Comparison of ENCODE assay signal across 29 mouse cellular contexts in the genomic region with DNA sequence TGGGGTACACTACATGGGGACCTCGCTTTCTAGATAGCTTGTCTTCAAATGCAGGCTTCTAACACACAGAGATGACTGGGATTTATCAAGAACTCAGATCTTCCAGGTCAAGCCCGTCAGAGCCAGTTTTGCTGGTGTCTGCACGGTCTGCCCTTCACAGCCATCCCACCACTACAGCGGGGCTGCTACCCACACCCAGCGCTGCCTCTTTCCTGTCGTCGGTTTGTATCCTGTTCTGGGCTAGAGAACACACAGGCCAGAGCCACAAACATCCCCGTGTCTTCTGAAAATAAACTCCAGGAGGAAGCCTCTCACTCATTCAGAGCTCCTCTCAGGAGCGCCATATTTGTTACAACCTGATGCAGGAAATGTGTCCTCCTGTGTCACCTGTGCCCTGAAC. TPM values are rescaled to one million over a fixed set of nuclear protein-coding genes. Genes with fewer than 3 reads are reported as not detected.
DNase-seq lines count a peak whose midpoint lies in the region; ATAC-seq lines count a peak whose summit lies in the region.
"Had no signal": no experiment of that assay in that cellular context is flagged by ENCODE, and none has a peak within 500 bp of the region (broad histone marks: within the 10 kb centered on the region; RNA-seq: fewer than 3 reads in every experiment).

No protein-coding gene starts in this region.

- H3K27ac ChIP-seq in lung, embryonic 16.5 days (ENCODE audit: low read length), result no peak overlapping the region
- H3K27ac ChIP-seq in heart, embryonic 12.5 days (ENCODE audit: poor library complexity, severe bottlenecking), result no peak overlapping the region
- H3K27ac ChIP-seq: embryonic facial prominence, embryonic 12.5 days; embryonic facial prominence, embryonic 15.5 days; gastrocnemius, adult 2 months; heart, embryonic 13.5 days; hindbrain, embryonic 12.5 days; hindbrain, embryonic 15.5 days had no signal

- no peak overlapping the region for H3K4me2 ChIP-seq in lung, embryonic 16.5 days (ENCODE audit: low read depth, low read length)
- no peak overlapping the region for H3K4me2 ChIP-seq in heart, embryonic 12.5 days
- H3K4me2 ChIP-seq: embryonic facial prominence, embryonic 12.5 days; embryonic facial prominence, embryonic 15.5 days; heart, embryonic 13.5 days; hindbrain, embryonic 12.5 days; hindbrain, embryonic 15.5 days had no signal

- no peaks in the 10 kb centered on the region for H3K9me3 ChIP-seq in lung, embryonic 16.5 days (ENCODE audit: control insufficient read depth, low read length)
- no peaks in the 10 kb centered on the region for H3K9me3 ChIP-seq in heart, embryonic 12.5 days (replicated peaks)
- H3K9me3 ChIP-seq: embryonic facial prominence, embryonic 12.5 days; embryonic facial prominence, embryonic 15.5 days; heart, embryonic 13.5 days; hindbrain, embryonic 12.5 days; hindbrain, embryonic 15.5 days had no signal

- 35% methylated on average over 9 of the region's 9 CpGs for WGBS in lung, embryonic 16.5 days
- 53% methylated on average over 9 of the region's 9 CpGs for WGBS in heart, embryonic 12.5 days

- no peak for DNase-seq in lung, postnatal 36 days
- DNase-seq in thymus, postnatal 4 days, result peak; percentile 23
- DNase-seq in thymus, postnatal 25 days, result no peak
- DNase-seq in induced T-regulatory cell, adult 2 months (ENCODE audit: low read depth), result peak; percentile 5
- DNase-seq in cerebellum, postnatal 10 days, result no peak
- DNase-seq: adrenal gland, adult 2 months; adrenal gland, postnatal 14 days; B cell, adult 2 months; cerebellum, adult 11-12 months; cerebellum, adult 8-10 months; cerebellum, postnatal 14 days; forebrain, postnatal 0 days; gastrocnemius, adult 2 months; gastrocnemius, postnatal 14 days; heart, adult 11 months; heart, postnatal 14 days; heart, postnatal 4 days had no signal

- no peak overlapping the region for H3K9ac ChIP-seq in lung, embryonic 16.5 days (ENCODE audit: low read length)
- no peak overlapping the region for H3K9ac ChIP-seq in heart, embryonic 12.5 days
- H3K9ac ChIP-seq: embryonic facial prominence, embryonic 12.5 days; embryonic facial prominence, embryonic 15.5 days; forebrain, postnatal 0 days; heart, embryonic 13.5 days; hindbrain, embryonic 12.5 days; hindbrain, embryonic 15.5 days had no signal

- no peaks in the 10 kb centered on the region for H3K36me3 ChIP-seq in lung, embryonic 16.5 days (ENCODE audit: control insufficient read depth, insufficient read depth, low read length)
- H3K36me3 ChIP-seq in heart, embryonic 12.5 days, result no peaks in the 10 kb centered on the region
- H3K36me3 ChIP-seq: embryonic facial prominence, embryonic 12.5 days; embryonic facial prominence, embryonic 15.5 days; heart, embryonic 13.5 days; hindbrain, embryonic 12.5 days; hindbrain, embryonic 15.5 days had no signal

- 0 out of 2 replicates have a peak, but pooled peaks have one; percentile 38 for ATAC-seq in lung, embryonic 16.5 days (ENCODE audit: low read depth)
- no peak for ATAC-seq in heart, embryonic 12.5 days (ENCODE audit: insufficient number of reproducible peaks, low FRiP score)
- ATAC-seq: CD4-positive, CD25-positive, alpha-beta regulatory T cell, adult 4 months; forebrain, embryonic 14.5 days; forebrain, postnatal 0 days had no signal

- peaks cover 5% of the 10 kb centered on the region for H3K4me1 ChIP-seq in lung, embryonic 16.5 days (replicated peaks; ENCODE audit: control insufficient read depth, insufficient read depth, low read length)
- 0 out of 2 replicates have a peak, but pooled peaks cover 4% of the 10 kb centered on the region for H3K4me1 ChIP-seq in heart, embryonic 12.5 days (replicated peaks)
- H3K4me1 ChIP-seq: embryonic facial prominence, embryonic 12.5 days; heart, embryonic 13.5 days; hindbrain, embryonic 12.5 days had no signal

- no peaks in the 10 kb centered on the region for H3K27me3 ChIP-seq in lung, embryonic 16.5 days (ENCODE audit: control insufficient read depth, insufficient read depth, low read depth, low read length)
- peaks cover 19% of the 10 kb centered on the region; the same call in 1 of the 2 replicates for H3K27me3 ChIP-seq in heart, embryonic 12.5 days (replicated peaks)
- H3K27me3 ChIP-seq: embryonic facial prominence, embryonic 12.5 days; hindbrain, embryonic 12.5 days; hindbrain, embryonic 15.5 days had no signal

- H3K4me3 ChIP-seq in lung, embryonic 16.5 days (ENCODE audit: low read length), result no peak overlapping the region
- H3K4me3 ChIP-seq in heart, embryonic 12.5 days, result no peak overlapping the region
- H3K4me3 ChIP-seq: embryonic facial prominence, embryonic 12.5 days; embryonic facial prominence, embryonic 15.5 days; gastrocnemius, adult 2 months; heart, embryonic 13.5 days; hindbrain, embryonic 12.5 days; hindbrain, embryonic 15.5 days had no signal

RNA-seq across cellular contexts. Expression of gene Prlh, which starts 3.6 kb away (rescaled TPM):
- polyA plus RNA-seq in lung, embryonic 16.5 days (2015; fragmentation: Nextera tagmentation; extraction: Ambion mirVana), result not detected in 2 replicates
- not detected in 2 replicates for polyA plus RNA-seq in heart, embryonic 12.5 days (2016; fragmentation: Nextera tagmentation; extraction: Ambion mirVana)
- polyA plus RNA-seq: adrenal gland, adult 2 months; CD4-positive, CD25-positive, alpha-beta regulatory T cell, adult 4 months; embryonic facial prominence, embryonic 12.5 days; embryonic facial prominence, embryonic 15.5 days; forebrain, embryonic 11.5 days; forebrain, embryonic 14.5 days; forebrain, postnatal 0 days; frontal cortex, adult 2 months; heart, embryonic 13.5 days; heart, embryonic 16.5 days; hindbrain, embryonic 12.5 days; hindbrain, embryonic 15.5 days had no signal

RNA-seq across cellular contexts. Expression of gene Rab17, which starts 20.2 kb away (rescaled TPM):
- 3.1 and 3.8 TPM in 2 replicates for polyA plus RNA-seq in lung, embryonic 16.5 days (2015; fragmentation: Nextera tagmentation; extraction: Ambion mirVana)
- 0.64 and 1.3 TPM in 2 replicates for polyA plus RNA-seq in heart, embryonic 12.5 days (2016; fragmentation: Nextera tagmentation; extraction: Ambion mirVana)
- polyA plus RNA-seq: CD4-positive, CD25-positive, alpha-beta regulatory T cell, adult 4 months; forebrain, embryonic 11.5 days; forebrain, postnatal 0 days had no signal

RNA-seq across cellular contexts. Expression of gene Mlph, which starts 34.4 kb away (rescaled TPM):
- polyA plus RNA-seq in lung, embryonic 16.5 days (2015; fragmentation: Nextera tagmentation; extraction: Ambion mirVana), result 1.5 and 2.0 TPM in 2 replicates
- 0.31 and 0.35 TPM in 2 replicates for polyA plus RNA-seq in heart, embryonic 12.5 days (2016; fragmentation: Nextera tagmentation; extraction: Ambion mirVana)
- polyA plus RNA-seq: CD4-positive, CD25-positive, alpha-beta regulatory T cell, adult 4 months had no signal

RNA-seq across cellular contexts. Expression of gene Lrrfip1, which starts 49.2 kb away (rescaled TPM):
- polyA plus RNA-seq in lung, embryonic 16.5 days (2015; fragmentation: Nextera tagmentation; extraction: Ambion mirVana), result 70.5 and 78.6 TPM in 2 replicates
- 151 and 161 TPM in 2 replicates for polyA plus RNA-seq in heart, embryonic 12.5 days (2016; fragmentation: Nextera tagmentation; extraction: Ambion mirVana)

Comparison
In these comparisons a context has a peak if more than half of its experiments do, and no peak if none do; other contexts are left out.
1. DNase-seq: peak in thymus, postnatal 4 days (single experiment) and induced T-regulatory cell, adult 2 months (single experiment); none in lung, postnatal 36 days (single experiment), thymus, postnatal 25 days (single experiment) and cerebellum, postnatal 10 days (0 of 2).